Mouse (Mus musculus) heart, embryonic 10.5 days (tissue): ENCODE measurements around the gene Tas2r123. TPM values are rescaled to one million over a fixed set of nuclear protein-coding genes. Genes with fewer than 3 reads are reported as not detected.

Experiments used
- DNase-seq: peaks from one replicate; pipeline ENCODE4 v3.0.0-alpha.2; 2017; ENCODE audit warnings: low spot score
- H3K27ac ChIP-seq: fragments of 300-500 bp; sonication (generic); 2 replicates; pipeline ENCODE4 v1.5.1; 2016; ENCODE audit warnings: mild to moderate bottlenecking
- H3K27me3 ChIP-seq: fragments of 300-500 bp; sonication (generic); 2 replicates; pipeline ENCODE4 v1.6.1; 2016; ENCODE audit warnings: mild to moderate bottlenecking; ENCODE audit not compliant: poor library complexity, insufficient read depth, severe bottlenecking
- H3K36me3 ChIP-seq: fragments of 300-500 bp; sonication (generic); 2 replicates; pipeline ENCODE4 v1.6.1; 2016; ENCODE audit warnings: mild to moderate bottlenecking, moderate library complexity
- H3K4me1 ChIP-seq: fragments of 300-500 bp; sonication (generic); 2 replicates; pipeline ENCODE4 v1.6.1; 2016; ENCODE audit warnings: mild to moderate bottlenecking
- H3K4me3 ChIP-seq: fragments of 300-500 bp; sonication (generic); 2 replicates; pipeline ENCODE4 v1.5.1; 2016; ENCODE audit warnings: mild to moderate bottlenecking, moderate library complexity
- H3K9me3 ChIP-seq: fragments of 300-500 bp; sonication (generic); 2 replicates; pipeline ENCODE4 v1.6.1; 2016; ENCODE audit warnings: mild to moderate bottlenecking, moderate library complexity
- WGBS: fragments of 180-500 bp; shearing (Covaris S2); methylation state at CpG from one replicate; pipeline ENCODE4 v1.1.7; 2016; 5-methylcytosine and 5-hydroxymethylcytosine counted together
- polyA plus RNA-seq: library from polyadenylated mRNA; unstranded; fragments of >200 nt; fragmentation: Nextera tagmentation; extraction: Ambion mirVana; gene quantifications from 2 replicates; pipeline ENCODE4 v1.2.1, GENCODE M21; 2016

The Tas2r123 gene
- not detected in 2 replicates for polyA plus RNA-seq

GRCm38 (mm10) chr6:132846842-132847241 lies at the start of gene Tas2r123:
Gene Tas2r123 (plus strand): TSS chr6:132847142.
- no peaks in the 10 kb centered on the region for H3K4me1 ChIP-seq
- no peaks in the 10 kb centered on the region for H3K27me3 ChIP-seq
- no peak within 1 kb of the TSS for H3K4me3 ChIP-seq
- H3K9me3 ChIP-seq: no peaks in the 10 kb centered on the region
- no peaks in the 10 kb centered on the region for H3K36me3 ChIP-seq
- DNase-seq: no peak
- WGBS: 69% methylated on average over 1 of the region's 1 CpGs
- no peak within 1 kb of the TSS for H3K27ac ChIP-seq

- DNase-seq: no peak
- Histone ChIP-seq H3K4me1 (no peaks in the 10 kb centered on the region), H3K27ac (no peak within 1 kb of the TSS), H3K9me3 (no peaks in the 10 kb centered on the region), H3K4me3 (no peak within 1 kb of the TSS), H3K27me3 (no peaks in the 10 kb centered on the region), H3K36me3 (no peaks in the 10 kb centered on the region)
- WGBS: 76% methylated on average over 1 of the region's 1 CpGs
Observed at GRCm38 (mm10) chr6:132802518-132802917, 44.4 kb upstream of the Tas2r123 start, which contains the start of gene Tas2r117. Gene Tas2r117 (plus strand): TSS chr6:132802818.

- Histone ChIP-seq H3K9me3 (no peaks in the 10 kb centered on the region), H3K4me3 (no peak within 1 kb of the TSS), H3K36me3 (no peaks in the 10 kb centered on the region), H3K27ac (no peak within 1 kb of the TSS), H3K27me3 (no peaks in the 10 kb centered on the region), H3K4me1 (no peaks in the 10 kb centered on the region)
- 88% methylated on average over 1 of the region's 1 CpGs for WGBS
- no peak for DNase-seq
Observed at GRCm38 (mm10) chr6:132855138-132855537, 8.2 kb downstream of the Tas2r123 start, which contains the start of gene Tas2r116. Gene Tas2r116 (plus strand): TSS chr6:132855438.

- H3K9me3 ChIP-seq: no peaks in the 10 kb centered on the region
- H3K36me3 ChIP-seq: no peaks in the 10 kb centered on the region
- no peak within 1 kb of the TSS for H3K27ac ChIP-seq
- no peaks in the 10 kb centered on the region for H3K27me3 ChIP-seq
- no peak for DNase-seq
- no peak within 1 kb of the TSS for H3K4me3 ChIP-seq
- no peaks in the 10 kb centered on the region for H3K4me1 ChIP-seq
Observed at GRCm38 (mm10) chr6:132867708-132868107, 20.8 kb downstream of the Tas2r123 start, which contains the start of gene Tas2r110. Gene Tas2r110 (plus strand): TSS chr6:132868008.

- no peaks in the 10 kb centered on the region for H3K4me1 ChIP-seq
Observed at GRCm38 (mm10) chr6:132892711-132893110, 45.8 kb downstream of the Tas2r123 start, which contains the start of gene Tas2r113. Gene Tas2r113 (plus strand): TSS chr6:132893011.

More at GRCm38 (mm10) chr6:132892711-132893110, 45.8 kb downstream of the Tas2r123 start, which contains the start of gene Tas2r113:
- Histone ChIP-seq H3K27ac (no peak within 1 kb of the TSS), H3K27me3 (no peaks in the 10 kb centered on the region), H3K9me3 (no peaks in the 10 kb centered on the region), H3K4me3 (no peak within 1 kb of the TSS), H3K36me3 (no peaks in the 10 kb centered on the region)
- WGBS: 76% methylated on average over 1 of the region's 1 CpGs
- DNase-seq: no peak

Other genes starting within 250 kb of the Tas2r123 start
- not detected in 2 replicates for gene A630073D07Rik, start 195.6 kb upstream of the Tas2r123 start, polyA plus RNA-seq
- not detected in 2 replicates for gene Tas2r120, start 190.2 kb upstream of the Tas2r123 start, polyA plus RNA-seq
- gene Tas2r121, start 146.1 kb upstream of the Tas2r123 start, polyA plus RNA-seq: not detected in 2 replicates
- gene Tas2r122, start 135.2 kb upstream of the Tas2r123 start, polyA plus RNA-seq: not detected in 2 replicates
- not detected in 2 replicates for gene Tas2r115, start 109.1 kb upstream of the Tas2r123 start, polyA plus RNA-seq
- not detected in 2 replicates for gene Tas2r124, start 92.4 kb upstream of the Tas2r123 start, polyA plus RNA-seq
- not detected in 2 replicates for gene Tas2r102, start 85.0 kb upstream of the Tas2r123 start, polyA plus RNA-seq
- not detected in 2 replicates for gene Tas2r136, start 69.0 kb upstream of the Tas2r123 start, polyA plus RNA-seq
- gene Tas2r117, start 44.3 kb upstream of the Tas2r123 start, polyA plus RNA-seq: not detected in 2 replicates
- not detected in 2 replicates for gene Tas2r116, start 8.3 kb downstream of the Tas2r123 start, polyA plus RNA-seq
- gene Tas2r110, start 20.9 kb downstream of the Tas2r123 start, polyA plus RNA-seq: not detected in 2 replicates
- gene Tas2r113, start 45.9 kb downstream of the Tas2r123 start, polyA plus RNA-seq: not detected in 2 replicates
- gene Tas2r125, start 62.5 kb downstream of the Tas2r123 start, polyA plus RNA-seq: not detected in 2 replicates
- not detected in 2 replicates for gene Tas2r129, start 104.0 kb downstream of the Tas2r123 start, polyA plus RNA-seq
- not detected in 2 replicates for gene Tas2r131, start 110.8 kb downstream of the Tas2r123 start, polyA plus RNA-seq
- gene Tas2r109, start 133.8 kb downstream of the Tas2r123 start, polyA plus RNA-seq: not detected in 2 replicates
- not detected in 2 replicates for gene Tas2r103, start 190.0 kb downstream of the Tas2r123 start, polyA plus RNA-seq
- gene Tas2r140, start 208.7 kb downstream of the Tas2r123 start, polyA plus RNA-seq: not detected in 2 replicates